Mouse (Mus musculus): ENCODE measurements around the gene Cpvl. TPM values are rescaled to one million over a fixed set of nuclear protein-coding genes. Genes with fewer than 3 reads are reported as not detected.

Cpvl gene
- polyA plus RNA-seq, 1 experiment, result not detected

- TF ChIP-seq POLR2A (IDR thresholded peaks at IDR 0.05; ENCODE audit: insufficient read depth, low read depth, low read length) (no peak), CTCF (IDR thresholded peaks at IDR 0.05; ENCODE audit: insufficient read depth, low read depth, low read length) (no peak)
- Histone ChIP-seq H3K4me1 (ENCODE audit: control insufficient read depth, insufficient read depth, low read length) (no peaks in the 10 kb centered on the region), H3K4me3 (ENCODE audit: insufficient read depth, low read depth, low read length) (no peak overlapping the region), H3K27ac (ENCODE audit: insufficient read depth, low read depth, low read length) (no peak overlapping the region)
- 51% methylated on average over 5 of the region's 5 CpGs for WGBS
These were observed 14.5 kb downstream of the Cpvl start for GRCm38 (mm10) chr6:53963906-53964496.

- 93% methylated on average over 1 of the region's 1 CpGs for WGBS
- no peak for TF ChIP-seq CTCF (IDR thresholded peaks at IDR 0.05; ENCODE audit: insufficient read depth, low read depth, low read length)
- no peak for TF ChIP-seq POLR2A (IDR thresholded peaks at IDR 0.05; ENCODE audit: insufficient read depth, low read depth, low read length)
- Histone ChIP-seq H3K27ac (ENCODE audit: insufficient read depth, low read depth, low read length) (no peak overlapping the region), H3K4me3 (ENCODE audit: insufficient read depth, low read depth, low read length) (no peak overlapping the region), H3K4me1 (ENCODE audit: control insufficient read depth, insufficient read depth, low read length) (0 out of 2 replicates have a peak, but pooled peaks cover 5% of the 10 kb centered on the region)
These were observed 16.5 kb downstream of the Cpvl start for GRCm38 (mm10) chr6:53962006-53962405.

- no peak overlapping the region for H3K27ac ChIP-seq (ENCODE audit: insufficient read depth, low read depth, low read length)
- TF ChIP-seq CTCF (IDR thresholded peaks at IDR 0.05; ENCODE audit: insufficient read depth, low read depth, low read length) (no peak), POLR2A (IDR thresholded peaks at IDR 0.05; ENCODE audit: insufficient read depth, low read depth, low read length) (no peak)
- H3K4me1 ChIP-seq (ENCODE audit: control insufficient read depth, insufficient read depth, low read length), result 0 out of 2 replicates have a peak, but pooled peaks cover 5% of the 10 kb centered on the region
- WGBS, result 63% methylated on average over 3 of the region's 3 CpGs
- no peak overlapping the region for H3K4me3 ChIP-seq (ENCODE audit: insufficient read depth, low read depth, low read length)
These were observed 18.6 kb downstream of the Cpvl start for GRCm38 (mm10) chr6:53959826-53960225.

GRCm38 (mm10) chr6:53958321-53958720 is 20.1 kb downstream of the Cpvl start:
- H3K27ac ChIP-seq (ENCODE audit: insufficient read depth, low read depth, low read length), result no peak overlapping the region
- 0 out of 2 replicates have a peak, but pooled peaks cover 5% of the 10 kb centered on the region for H3K4me1 ChIP-seq (ENCODE audit: control insufficient read depth, insufficient read depth, low read length)
- H3K4me3 ChIP-seq (ENCODE audit: insufficient read depth, low read depth, low read length), result no peak overlapping the region
- TF ChIP-seq POLR2A (IDR thresholded peaks at IDR 0.05; ENCODE audit: insufficient read depth, low read depth, low read length) (no peak), CTCF (IDR thresholded peaks at IDR 0.05; ENCODE audit: insufficient read depth, low read depth, low read length) (0 out of 2 replicates have a peak, but pooled peaks have one; percentile 15)
- 16% methylated on average over 7 of the region's 7 CpGs for WGBS

GRCm38 (mm10) chr6:53956513-53956912 is 22.0 kb downstream of the Cpvl start:
- H3K4me1 ChIP-seq (ENCODE audit: control insufficient read depth, insufficient read depth, low read length), result peaks cover 6% of the 10 kb centered on the region
- TF ChIP-seq CTCF (IDR thresholded peaks at IDR 0.05; ENCODE audit: insufficient read depth, low read depth, low read length), result no peak
- no peak for TF ChIP-seq POLR2A (IDR thresholded peaks at IDR 0.05; ENCODE audit: insufficient read depth, low read depth, low read length)
- WGBS, result 95% methylated on average over 4 of the region's 4 CpGs
- H3K27ac ChIP-seq (ENCODE audit: insufficient read depth, low read depth, low read length), result no peak overlapping the region
- H3K4me3 ChIP-seq (ENCODE audit: insufficient read depth, low read depth, low read length), result no peak overlapping the region

- Histone ChIP-seq H3K27ac (ENCODE audit: insufficient read depth, low read depth, low read length) (no peak overlapping the region), H3K4me3 (ENCODE audit: insufficient read depth, low read depth, low read length) (no peak overlapping the region), H3K4me1 (ENCODE audit: control insufficient read depth, insufficient read depth, low read length) (peaks cover 13% of the 10 kb centered on the region)
- 94% methylated on average over 2 of the region's 2 CpGs for WGBS
- TF ChIP-seq POLR2A (IDR thresholded peaks at IDR 0.05; ENCODE audit: insufficient read depth, low read depth, low read length) (no peak), CTCF (IDR thresholded peaks at IDR 0.05; ENCODE audit: insufficient read depth, low read depth, low read length) (no peak)
These were observed 22.6 kb downstream of the Cpvl start for GRCm38 (mm10) chr6:53955846-53956245.

GRCm38 (mm10) chr6:53955271-53955670 is 23.2 kb downstream of the Cpvl start:
- peaks cover 13% of the 10 kb centered on the region for H3K4me1 ChIP-seq (ENCODE audit: control insufficient read depth, insufficient read depth, low read length)
- no peak overlapping the region for H3K27ac ChIP-seq (ENCODE audit: insufficient read depth, low read depth, low read length)
- WGBS, result 85% methylated on average over 6 of the region's 6 CpGs
- no peak overlapping the region for H3K4me3 ChIP-seq (ENCODE audit: insufficient read depth, low read depth, low read length)
- TF ChIP-seq CTCF (IDR thresholded peaks at IDR 0.05; ENCODE audit: insufficient read depth, low read depth, low read length), result no peak

- H3K4me3 ChIP-seq (ENCODE audit: insufficient read depth, low read depth, low read length), result no peak overlapping the region
- TF ChIP-seq POLR2A (IDR thresholded peaks at IDR 0.05; ENCODE audit: insufficient read depth, low read depth, low read length), result no peak
- TF ChIP-seq CTCF (IDR thresholded peaks at IDR 0.05; ENCODE audit: insufficient read depth, low read depth, low read length), result no peak
- no peak overlapping the region; the same call in 1 of the 2 replicates for H3K27ac ChIP-seq (ENCODE audit: insufficient read depth, low read depth, low read length)
- H3K4me1 ChIP-seq (ENCODE audit: control insufficient read depth, insufficient read depth, low read length), result peaks cover 17% of the 10 kb centered on the region
- WGBS, result 34% methylated on average over 5 of the region's 5 CpGs
These were observed 24.4 kb downstream of the Cpvl start for GRCm38 (mm10) chr6:53954106-53954505.

GRCm38 (mm10) chr6:53953348-53953747 is 25.1 kb downstream of the Cpvl start:
- WGBS, result 93% methylated on average over 6 of the region's 6 CpGs
- no peak overlapping the region for H3K27ac ChIP-seq (ENCODE audit: insufficient read depth, low read depth, low read length)
- TF ChIP-seq POLR2A (IDR thresholded peaks at IDR 0.05; ENCODE audit: insufficient read depth, low read depth, low read length) (no peak), CTCF (IDR thresholded peaks at IDR 0.05; ENCODE audit: insufficient read depth, low read depth, low read length) (no peak)
- peaks cover 18% of the 10 kb centered on the region for H3K4me1 ChIP-seq (ENCODE audit: control insufficient read depth, insufficient read depth, low read length)
- no peak overlapping the region for H3K4me3 ChIP-seq (ENCODE audit: insufficient read depth, low read depth, low read length)

Data from olfactory bulb, adult 2 months (tissue).